Mouse (Mus musculus) right cerebral cortex, postnatal 14 days (tissue): ENCODE measurements at regions not wholly inside any gene's neighbourhood (a gene's known extent, or its start where the extent isn't known, plus 50 kb on each side); places are given as distances from the start of the nearest gene placed in this dataset.

Source experiments
- DNase-seq: peaks from one replicate; pipeline ENCODE4 v3.0.0; 2022

- no peak for DNase-seq
These were observed 173.6 kb downstream of the Gm19410 start for GRCm38 (mm10) chr8:35939199-35939598.

- no peak for DNase-seq
These were observed 176.9 kb downstream of the Gm19410 start for GRCm38 (mm10) chr8:35942515-35942914.

- DNase-seq = no peak
These were observed 178.1 kb downstream of the Gm19410 start for GRCm38 (mm10) chr8:35943686-35944085.

- DNase-seq = no peak
These were observed 178.9 kb downstream of the Gm19410 start for GRCm38 (mm10) chr8:35944461-35944860.

GRCm38 (mm10) chr8:35946539-35946940, 180.9 kb downstream of the Gm19410 start:
- no peak for DNase-seq

GRCm38 (mm10) chr8:35948146-35948545, 182.6 kb downstream of the Gm19410 start:
- no peak for DNase-seq

GRCm38 (mm10) chr8:35948751-35949183, 183.2 kb downstream of the Gm19410 start:
- DNase-seq = no peak

GRCm38 (mm10) chr8:35955506-35955905, 189.9 kb downstream of the Gm19410 start:
- no peak for DNase-seq

- no peak for DNase-seq
These were observed 190.7 kb downstream of the Gm19410 start for GRCm38 (mm10) chr8:35956319-35956718.

- DNase-seq = no peak
These were observed 193.6 kb downstream of the Gm19410 start for GRCm38 (mm10) chr8:35959201-35959600.

- no peak for DNase-seq
These were observed 195.5 kb downstream of the Gm19410 start for GRCm38 (mm10) chr8:35960867-35961614.

GRCm38 (mm10) chr8:35961615-35962220, 196.1 kb downstream of the Gm19410 start:
- no peak for DNase-seq

- no peak for DNase-seq
These were observed 199.3 kb downstream of the Gm19410 start for GRCm38 (mm10) chr8:35964932-35965331.

GRCm38 (mm10) chr8:35968341-35968740, 202.8 kb downstream of the Gm19410 start:
- DNase-seq = no peak

GRCm38 (mm10) chr8:35971082-35971481, 205.5 kb downstream of the Gm19410 start:
- no peak for DNase-seq

GRCm38 (mm10) chr8:35974323-35975029, 208.9 kb downstream of the Gm19410 start:
- DNase-seq = no peak

GRCm38 (mm10) chr8:35979638-35980255, 214.2 kb downstream of the Gm19410 start:
- DNase-seq = no peak

- DNase-seq = no peak
These were observed 217.5 kb downstream of the Gm19410 start for GRCm38 (mm10) chr8:35983083-35983482.

GRCm38 (mm10) chr8:35985152-35985689, 219.6 kb downstream of the Gm19410 start:
- DNase-seq = no peak

- no peak for DNase-seq
These were observed 221.7 kb downstream of the Gm19410 start for GRCm38 (mm10) chr8:35987327-35987726.

GRCm38 (mm10) chr8:35991013-35991412, 225.4 kb downstream of the Gm19410 start:
- no peak for DNase-seq

- no peak for DNase-seq
These were observed 226.5 kb downstream of the Gm19410 start for GRCm38 (mm10) chr8:35991936-35992603.
